Mouse (Mus musculus) heart, postnatal 25 days (tissue): ENCODE measurements around the gene Usp22. TPM values are rescaled to one million over a fixed set of nuclear protein-coding genes. Genes with fewer than 3 reads are reported as not detected.
A peak's percentile ranks its signal among the peaks of the same experiment; 100 is the strongest.
"Not testable (repeated sequence)": the region's sequence is repeated elsewhere in the genome, so short reads cannot be mapped to it uniquely, and the experiment has no call there.

Source experiments
- DNase-seq: peaks from one replicate; pipeline ENCODE4 v3.0.0; 2022; ENCODE audit warnings: low spot score
- intact Hi-C: fragments of 180-260 bp; cut with DNase I; formaldehyde crosslinking; loops from one replicate; pipeline ENCODE4 v1.15.1; 2025
- total RNA-seq, 2 experiments: library from RNA; stranded (reverse); gene quantifications; 2 replicates each; pipeline ENCODE4 v1.2.3; 2021

The Usp22 gene
- total RNA-seq, 2 experiments from 2014 or later = 28.1 to 30.6 TPM

- intact Hi-C loops = loop anchor here (1.0 kb wide), 2 partner anchors 196 to 218 kb away; no protein-coding TSS in a partner anchor
- no peak for DNase-seq
Measured at GRCm38 (mm10) chr11:61192779-61193178, 17.9 kb upstream of the Usp22 start.

GRCm38 (mm10) chr11:61192123-61192522, 17.3 kb upstream of the Usp22 start:
- intact Hi-C loops, DNase-seq: not testable (repeated sequence)

- DNase-seq = no peak
- intact Hi-C loops = no loop called here
Measured at GRCm38 (mm10) chr11:61190776-61191175, 15.9 kb upstream of the Usp22 start.

GRCm38 (mm10) chr11:61183820-61184219, 9.0 kb upstream of the Usp22 start:
- intact Hi-C loops = no loop called here
- DNase-seq = no peak

GRCm38 (mm10) chr11:61181624-61182023, 6.8 kb upstream of the Usp22 start:
- intact Hi-C loops = no loop called here

GRCm38 (mm10) chr11:61180361-61180760, 5.5 kb upstream of the Usp22 start:
- DNase-seq = no peak
- intact Hi-C loops = no loop called here

More at GRCm38 (mm10) chr11:61181624-61182023, 6.8 kb upstream of the Usp22 start:
- no peak for DNase-seq

- intact Hi-C loops = loop anchor here (10.0 kb wide), 2 partner anchors 318 to 448 kb away; partner anchors contain the start of gene Mapk7
- DNase-seq = no peak
Measured at GRCm38 (mm10) chr11:61176321-61176720, 1.5 kb upstream of the Usp22 start.

- intact Hi-C loops = loop anchor here (10.0 kb wide), 2 partner anchors 319 to 449 kb away; partner anchors contain the start of gene Mapk7
- DNase-seq = no peak
Measured at GRCm38 (mm10) chr11:61175778-61176177, 923 bp upstream of the Usp22 start.

- intact Hi-C loops = loop anchor here (10.0 kb wide), 2 partner anchors 320 to 450 kb away; partner anchors contain the start of gene Mapk7
- peak; percentile 34 for DNase-seq
Measured at GRCm38 (mm10) chr11:61174291-61174820, 499 bp downstream of the Usp22 start.

- intact Hi-C loops = loop anchor here (10.0 kb wide), 2 partner anchors 321 to 451 kb away; partner anchors contain the start of gene Mapk7
- not testable (repeated sequence) for DNase-seq
Measured at GRCm38 (mm10) chr11:61173477-61173876, 1.4 kb downstream of the Usp22 start.

- intact Hi-C loops = loop anchor here (10.0 kb wide), 2 partner anchors 325 to 455 kb away; partner anchors contain the start of gene Mapk7
Measured at GRCm38 (mm10) chr11:61170184-61170583, 4.7 kb downstream of the Usp22 start.

GRCm38 (mm10) chr11:61164881-61165280, 10.0 kb downstream of the Usp22 start:
- no peak for DNase-seq
- intact Hi-C loops = no loop called here

More at GRCm38 (mm10) chr11:61170184-61170583, 4.7 kb downstream of the Usp22 start:
- DNase-seq = no peak

GRCm38 (mm10) chr11:61164366-61164765, 10.5 kb downstream of the Usp22 start:
- intact Hi-C loops = no loop called here
- no peak for DNase-seq

- intact Hi-C loops = no loop called here
Measured at GRCm38 (mm10) chr11:61163341-61163740, 11.5 kb downstream of the Usp22 start.

GRCm38 (mm10) chr11:61162776-61163175, 12.1 kb downstream of the Usp22 start:
- intact Hi-C loops = no loop called here
- DNase-seq = no peak

More at GRCm38 (mm10) chr11:61163341-61163740, 11.5 kb downstream of the Usp22 start:
- DNase-seq = no peak

- no peak for DNase-seq
- intact Hi-C loops = no loop called here
Measured at GRCm38 (mm10) chr11:61161121-61161520, 13.7 kb downstream of the Usp22 start.

GRCm38 (mm10) chr11:61159796-61160732, 14.8 kb downstream of the Usp22 start:
- no peak for DNase-seq
- intact Hi-C loops = no loop called here

- DNase-seq = no peak
- intact Hi-C loops = no loop called here
Measured at GRCm38 (mm10) chr11:61158141-61158540, 16.7 kb downstream of the Usp22 start.

- no peak for DNase-seq
- intact Hi-C loops = loop anchor here (2.0 kb wide), 1 partner anchor 51 kb away; no protein-coding TSS in a partner anchor
Measured at GRCm38 (mm10) chr11:61155727-61156126, 19.1 kb downstream of the Usp22 start.

- intact Hi-C loops = no loop called here
Measured at GRCm38 (mm10) chr11:61150233-61151001, 24.4 kb downstream of the Usp22 start.

More at GRCm38 (mm10) chr11:61150233-61151001, 24.4 kb downstream of the Usp22 start:
- DNase-seq = no peak
